Mouse (Mus musculus) liver (tissue): ENCODE measurements around the gene Apoa1.

Experiments
- DNase-seq: peaks from one replicate; pipeline ENCODE4 v3.0.0-alpha.2; 2020; ENCODE audit warnings: mixed read lengths

Gene Apoa1

GRCm38 (mm10) chr9:46268343-46268873, 40.0 kb downstream of the Apoa1 start, which contains the start of gene Apoa5:
Apoa5 (plus strand) TSS chr9:46268633.
- DNase-seq, result no peak

GRCm38 (mm10) chr9:46269125-46269524, 40.7 kb downstream of the Apoa1 start:
- DNase-seq, result no peak

- no peak for DNase-seq
These were observed 42.4 kb downstream of the Apoa1 start for GRCm38 (mm10) chr9:46270782-46271181.

- DNase-seq, result peak; percentile 23
These were observed 43.7 kb downstream of the Apoa1 start for GRCm38 (mm10) chr9:46272070-46272469.

- DNase-seq, result peak; percentile 88
These were observed 44.5 kb downstream of the Apoa1 start, which contains the start of gene Zpr1 for GRCm38 (mm10) chr9:46272677-46273454. Zpr1 (plus strand) TSS chr9:46273064.

GRCm38 (mm10) chr9:46274494-46274893, 46.1 kb downstream of the Apoa1 start:
- no peak for DNase-seq
